Mouse (Mus musculus): ENCODE results near the gene Atp2b1. TPM values are rescaled to one million over a fixed set of nuclear protein-coding genes. Genes with fewer than 3 reads are reported as not detected.

Gene Atp2b1
- polyA plus RNA-seq, 1 experiment from 2014 or later: 255 TPM

DNA sequence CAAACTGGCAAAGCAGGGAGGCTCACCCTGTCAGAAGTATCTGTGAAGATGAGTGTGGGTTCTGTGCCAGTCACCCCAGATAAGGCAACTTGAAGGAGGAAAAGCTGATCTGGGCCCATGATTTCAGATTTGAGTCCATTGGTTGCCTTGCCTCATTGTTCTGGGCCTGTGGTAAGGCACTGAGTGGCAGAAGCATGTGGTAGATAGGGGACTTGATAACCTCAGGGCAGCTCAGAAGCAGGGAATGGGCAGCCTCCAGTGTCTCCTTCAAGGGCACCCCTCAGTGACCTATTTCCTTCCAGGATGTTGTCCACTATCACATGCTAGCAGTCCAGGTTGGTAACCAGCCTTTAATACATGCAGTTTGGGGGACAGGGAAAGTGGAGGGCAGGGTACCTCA lies 12.8 kb downstream of the Atp2b1 start:
- Histone ChIP-seq H3K9ac (no peak overlapping the region), H3K27ac (no peak overlapping the region), H3K27me3 (no peaks in the 10 kb centered on the region), H3K4me3 (no peak overlapping the region), H3K4me1 (replicated peaks) (peaks cover 10% of the 10 kb centered on the region), H3K36me3 (no peaks in the 10 kb centered on the region), H3K4me2 (no peak overlapping the region), H3K9me3 (no peaks in the 10 kb centered on the region)
- ATAC-seq (ENCODE audit: low FRiP score): no peak

- Histone ChIP-seq H3K9me3 (no peaks in the 10 kb centered on the region; the same call in 1 of the 2 replicates), H3K4me1 (replicated peaks) (peaks cover 14% of the 10 kb centered on the region), H3K27me3 (no peaks in the 10 kb centered on the region), H3K36me3 (peaks cover 4% of the 10 kb centered on the region), H3K4me3 (no peak overlapping the region), H3K27ac (no peak overlapping the region), H3K4me2 (no peak overlapping the region), H3K9ac (no peak overlapping the region)
- 76% methylated on average over 7 of the region's 7 CpGs for WGBS
- ATAC-seq (ENCODE audit: low FRiP score): no peak
Measured at GRCm38 (mm10) chr10:98929444-98929843, 15.2 kb downstream of the Atp2b1 start.

GRCm38 (mm10) chr10:98930143-98930542 lies 15.9 kb downstream of the Atp2b1 start:
- Histone ChIP-seq H3K9ac (no peak overlapping the region), H3K4me1 (replicated peaks) (peaks cover 14% of the 10 kb centered on the region), H3K27me3 (no peaks in the 10 kb centered on the region), H3K9me3 (no peaks in the 10 kb centered on the region; the same call in 1 of the 2 replicates), H3K27ac (0 out of 2 replicates have a peak overlapping the region, but pooled peaks have one; percentile 8), H3K4me2 (0 out of 2 replicates have a peak overlapping the region, but pooled peaks have one; percentile 4), H3K36me3 (peaks cover 6% of the 10 kb centered on the region), H3K4me3 (no peak overlapping the region)
- 48% methylated on average over 11 of the region's 11 CpGs for WGBS
- ATAC-seq (ENCODE audit: low FRiP score): peak; percentile 49; the same call in 1 of the 2 replicates

GRCm38 (mm10) chr10:98940137-98940536 lies 25.9 kb downstream of the Atp2b1 start:
- Histone ChIP-seq H3K9me3 (no peaks in the 10 kb centered on the region), H3K4me1 (replicated peaks) (peaks cover 8% of the 10 kb centered on the region), H3K4me3 (no peak overlapping the region), H3K27ac (no peak overlapping the region), H3K9ac (no peak overlapping the region), H3K36me3 (0 out of 2 replicates have a peak, but pooled peaks cover 3% of the 10 kb centered on the region), H3K4me2 (no peak overlapping the region), H3K27me3 (no peaks in the 10 kb centered on the region)
- WGBS: 95% methylated on average over 4 of the region's 4 CpGs
- no peak for ATAC-seq (ENCODE audit: low FRiP score)

DNA sequence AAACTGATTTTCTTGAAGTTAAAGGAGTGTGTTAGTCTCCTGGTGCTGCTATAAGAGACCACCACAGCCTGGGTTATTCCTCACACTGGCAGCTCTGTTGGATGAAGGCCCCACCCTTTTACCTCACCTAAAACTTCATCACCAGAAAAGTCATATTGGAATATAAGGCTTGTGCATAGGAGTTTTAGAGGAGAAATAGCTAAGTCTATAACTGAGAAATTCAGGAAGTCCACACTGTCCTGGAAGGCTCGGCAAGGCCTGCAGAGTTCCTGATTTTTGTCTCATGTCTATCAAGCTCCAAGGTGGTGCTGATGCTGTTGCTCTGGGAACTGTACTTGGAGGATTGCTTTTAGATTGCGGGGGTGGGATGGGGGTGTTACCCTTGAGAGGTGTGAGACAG lies 26.6 kb downstream of the Atp2b1 start:
- Histone ChIP-seq H3K36me3 (0 out of 2 replicates have a peak, but pooled peaks cover 2% of the 10 kb centered on the region), H3K9me3 (no peaks in the 10 kb centered on the region), H3K4me3 (no peak overlapping the region), H3K9ac (no peak overlapping the region), H3K4me1 (replicated peaks) (peaks cover 8% of the 10 kb centered on the region), H3K27ac (no peak overlapping the region), H3K27me3 (no peaks in the 10 kb centered on the region), H3K4me2 (no peak overlapping the region)
- WGBS: 97% methylated on average over 2 of the region's 2 CpGs
- no peak for ATAC-seq (ENCODE audit: low FRiP score)

- Histone ChIP-seq H3K27ac (no peak overlapping the region), H3K36me3 (no peaks in the 10 kb centered on the region), H3K27me3 (no peaks in the 10 kb centered on the region), H3K4me2 (no peak overlapping the region), H3K9me3 (no peaks in the 10 kb centered on the region), H3K4me1 (replicated peaks) (peaks cover 12% of the 10 kb centered on the region), H3K9ac (no peak overlapping the region), H3K4me3 (no peak overlapping the region)
- 71% methylated on average over 6 of the region's 6 CpGs for WGBS
- ATAC-seq (ENCODE audit: low FRiP score): no peak
Measured at GRCm38 (mm10) chr10:98941991-98942390, 27.8 kb downstream of the Atp2b1 start.

DNA sequence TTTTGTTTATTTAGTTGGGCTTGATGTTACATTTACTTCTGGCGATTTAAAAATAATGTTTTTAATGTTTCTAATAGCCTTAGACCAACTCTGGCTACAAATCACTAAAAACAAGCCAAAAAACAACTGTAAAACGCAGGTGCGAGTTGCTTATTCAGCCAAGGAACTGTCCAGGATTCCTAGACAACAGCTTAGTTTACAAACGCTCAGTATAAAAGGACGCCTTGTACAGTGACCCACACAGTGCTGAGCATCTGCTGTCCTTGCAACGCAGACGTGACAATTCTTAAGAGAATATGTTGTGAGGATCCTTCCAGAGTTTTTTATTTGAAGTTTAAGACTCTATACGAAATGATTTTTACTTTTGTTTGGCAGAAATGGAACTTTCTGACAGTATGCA lies 28.8 kb downstream of the Atp2b1 start:
- Histone ChIP-seq H3K4me3 (no peak overlapping the region), H3K36me3 (no peaks in the 10 kb centered on the region), H3K4me2 (no peak overlapping the region), H3K4me1 (replicated peaks) (peaks cover 21% of the 10 kb centered on the region), H3K27ac (no peak overlapping the region), H3K9ac (no peak overlapping the region), H3K9me3 (no peaks in the 10 kb centered on the region), H3K27me3 (no peaks in the 10 kb centered on the region)
- 82% methylated on average over 8 of the region's 8 CpGs for WGBS
- no peak for ATAC-seq (ENCODE audit: low FRiP score)

- no peak for ATAC-seq (ENCODE audit: low FRiP score)
- WGBS: 83% methylated on average over 8 of the region's 8 CpGs
Measured at GRCm38 (mm10) chr10:98943894-98944293, 29.7 kb downstream of the Atp2b1 start.

DNA sequence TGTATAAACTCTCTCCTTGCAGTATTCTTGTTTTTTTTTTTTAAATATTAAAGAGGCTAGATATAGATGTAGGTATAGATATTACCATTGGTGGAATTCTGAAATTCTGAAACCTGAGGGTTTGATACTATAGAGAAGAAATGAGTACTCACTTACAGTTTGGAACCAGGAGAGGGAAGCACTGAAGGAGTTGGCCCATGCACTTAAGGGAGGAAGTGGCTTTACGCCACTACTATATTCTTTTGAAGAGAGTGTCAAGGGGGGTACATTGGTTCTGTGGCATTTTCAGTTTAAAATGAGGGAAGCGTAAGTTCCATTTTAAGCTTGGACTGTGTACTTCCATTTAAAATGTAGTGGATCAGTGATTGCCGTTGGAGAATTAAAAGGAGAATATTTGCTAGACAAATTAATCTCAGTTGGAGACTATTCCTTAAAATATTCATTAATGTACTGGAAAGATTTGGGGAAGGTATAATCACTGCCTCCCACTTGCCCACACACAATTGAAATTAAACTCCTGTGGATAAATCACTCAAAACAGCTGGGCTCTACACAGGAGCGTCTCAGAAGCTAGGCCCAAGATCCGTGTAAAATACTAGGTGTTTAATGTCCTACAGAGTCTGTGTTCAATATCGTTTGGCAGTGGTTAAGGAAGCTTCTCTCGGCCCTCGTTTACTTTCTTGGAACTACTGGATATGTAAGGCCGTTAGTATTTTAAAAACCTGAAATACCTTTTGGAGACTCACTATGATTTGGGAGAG lies 32.0 kb downstream of the Atp2b1 start:
- WGBS: 71% methylated on average over 9 of the region's 9 CpGs
- no peak overlapping the region for H3K9ac ChIP-seq
- H3K27ac ChIP-seq: no peak overlapping the region
- no peak overlapping the region for H3K4me2 ChIP-seq
- H3K4me1 ChIP-seq (replicated peaks): peaks cover 30% of the 10 kb centered on the region
- ATAC-seq (ENCODE audit: low FRiP score): no peak
- H3K27me3 ChIP-seq: no peaks in the 10 kb centered on the region
- no peaks in the 10 kb centered on the region for H3K36me3 ChIP-seq
- H3K4me3 ChIP-seq: no peak overlapping the region
- H3K9me3 ChIP-seq: no peaks in the 10 kb centered on the region

More at GRCm38 (mm10) chr10:98943894-98944293, 29.7 kb downstream of the Atp2b1 start:
- Histone ChIP-seq H3K9ac (no peak overlapping the region), H3K4me1 (replicated peaks) (peaks cover 25% of the 10 kb centered on the region), H3K4me3 (no peak overlapping the region), H3K9me3 (no peaks in the 10 kb centered on the region), H3K27me3 (no peaks in the 10 kb centered on the region), H3K36me3 (no peaks in the 10 kb centered on the region), H3K4me2 (no peak overlapping the region), H3K27ac (no peak overlapping the region)

GRCm38 (mm10) chr10:98947206-98947605 lies 33.0 kb downstream of the Atp2b1 start:
- Histone ChIP-seq H3K4me3 (no peak overlapping the region), H3K4me2 (no peak overlapping the region), H3K27ac (peak overlapping the region; percentile 64), H3K36me3 (no peaks in the 10 kb centered on the region), H3K9me3 (no peaks in the 10 kb centered on the region), H3K4me1 (replicated peaks) (peaks cover 23% of the 10 kb centered on the region), H3K9ac (no peak overlapping the region; the same call in 1 of the 2 replicates), H3K27me3 (no peaks in the 10 kb centered on the region)
- no peak for ATAC-seq (ENCODE audit: low FRiP score)
- 52% methylated on average over 2 of the region's 2 CpGs for whole genome bisulfite sequencing

DNA sequence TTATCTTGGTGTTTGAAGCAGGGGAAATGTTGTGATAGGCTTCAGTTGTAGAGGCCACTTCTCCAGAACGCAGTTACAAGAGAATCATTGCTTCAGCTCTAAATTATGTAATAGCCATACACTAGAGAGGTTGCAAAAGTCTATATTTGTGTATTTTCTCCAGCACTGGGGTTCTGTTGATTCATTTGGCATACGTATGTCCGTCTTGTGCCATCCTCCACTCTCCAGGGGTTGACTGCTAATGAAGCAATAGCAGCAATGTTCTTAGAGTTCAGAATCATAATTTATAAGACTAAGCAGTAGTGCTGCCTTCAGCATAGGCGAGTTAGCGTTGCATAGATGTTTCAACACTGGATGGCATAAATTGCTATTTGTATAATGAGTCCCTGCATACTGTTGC lies 33.9 kb downstream of the Atp2b1 start:
- Histone ChIP-seq H3K27ac (no peak overlapping the region), H3K9me3 (no peaks in the 10 kb centered on the region), H3K4me2 (no peak overlapping the region), H3K27me3 (no peaks in the 10 kb centered on the region), H3K4me1 (replicated peaks) (peaks cover 21% of the 10 kb centered on the region), H3K4me3 (no peak overlapping the region), H3K9ac (no peak overlapping the region), H3K36me3 (no peaks in the 10 kb centered on the region)
- 63% methylated on average over 5 of the region's 5 CpGs for WGBS
- no peak for ATAC-seq (ENCODE audit: low FRiP score)

DNA sequence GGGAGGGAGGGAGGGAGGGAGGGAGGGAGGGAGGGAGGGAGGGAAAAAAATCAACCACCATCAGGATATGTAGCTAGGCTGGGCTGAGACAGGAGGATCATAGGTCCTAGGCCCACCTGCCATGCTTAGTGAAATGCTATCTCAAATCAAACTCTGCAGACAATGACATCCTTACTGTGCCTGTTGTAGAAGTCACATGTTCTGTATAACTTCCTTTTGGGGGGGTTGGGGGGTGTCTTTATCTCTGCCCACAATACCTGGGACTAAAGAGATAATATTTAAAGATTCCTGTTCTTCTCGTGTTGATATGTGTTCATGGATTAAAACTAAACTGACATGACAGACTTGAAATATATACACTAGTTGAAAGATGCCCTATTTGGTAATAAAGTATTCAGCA lies 35.5 kb downstream of the Atp2b1 start:
- H3K9me3 ChIP-seq: no peaks in the 10 kb centered on the region
- no peaks in the 10 kb centered on the region for H3K27me3 ChIP-seq
- peaks cover 21% of the 10 kb centered on the region for H3K4me1 ChIP-seq (replicated peaks)
- H3K4me3 ChIP-seq: no peak overlapping the region
- H3K36me3 ChIP-seq: no peaks in the 10 kb centered on the region
- ATAC-seq (ENCODE audit: low FRiP score): no peak
- H3K9ac ChIP-seq: no peak overlapping the region
- H3K27ac ChIP-seq: no peak overlapping the region
- H3K4me2 ChIP-seq: no peak overlapping the region
- 88% methylated on average over 1 of the region's 1 CpGs for WGBS

Measured in hindbrain, embryonic 13.5 days (tissue).